Mouse (Mus musculus) erythroblast, adult 5-6 weeks (primary cell): ENCODE results near the gene Gm38392. TPM values are rescaled to one million over a fixed set of nuclear protein-coding genes. Genes with fewer than 3 reads are reported as not detected.
"Not testable (repeated sequence)": the region's sequence is repeated elsewhere in the genome, so short reads cannot be mapped to it uniquely, and the experiment has no call there.

Source experiments
- ATAC-seq: replicated peaks from 2 replicates; pipeline ENCODE4 v1.8.0; 2016; ENCODE audit warnings: moderate number of reproducible peaks, mild to moderate bottlenecking, moderate TSS enrichment, inconsistent platforms; ENCODE audit not compliant: poor library complexity, low FRiP score, severe bottlenecking
- total RNA-seq, 2 experiments: library from RNA; stranded (forward) in 1 of 2; stranded (reverse) in 1 of 2; fragments of 150-400 nt in 1 of 2; fragments of 200-764, 138-1000 nt in 1 of 2; gene quantifications; 2 replicates each; pipeline versions ENCODE4 v1.2.3 to v1.2.4; 2015 to 2017; ENCODE audit warnings: low replicate concordance in 2 of 2

Gm38392 gene
- total RNA-seq, 2 experiments from 2014 or later, result not detected

DNA sequence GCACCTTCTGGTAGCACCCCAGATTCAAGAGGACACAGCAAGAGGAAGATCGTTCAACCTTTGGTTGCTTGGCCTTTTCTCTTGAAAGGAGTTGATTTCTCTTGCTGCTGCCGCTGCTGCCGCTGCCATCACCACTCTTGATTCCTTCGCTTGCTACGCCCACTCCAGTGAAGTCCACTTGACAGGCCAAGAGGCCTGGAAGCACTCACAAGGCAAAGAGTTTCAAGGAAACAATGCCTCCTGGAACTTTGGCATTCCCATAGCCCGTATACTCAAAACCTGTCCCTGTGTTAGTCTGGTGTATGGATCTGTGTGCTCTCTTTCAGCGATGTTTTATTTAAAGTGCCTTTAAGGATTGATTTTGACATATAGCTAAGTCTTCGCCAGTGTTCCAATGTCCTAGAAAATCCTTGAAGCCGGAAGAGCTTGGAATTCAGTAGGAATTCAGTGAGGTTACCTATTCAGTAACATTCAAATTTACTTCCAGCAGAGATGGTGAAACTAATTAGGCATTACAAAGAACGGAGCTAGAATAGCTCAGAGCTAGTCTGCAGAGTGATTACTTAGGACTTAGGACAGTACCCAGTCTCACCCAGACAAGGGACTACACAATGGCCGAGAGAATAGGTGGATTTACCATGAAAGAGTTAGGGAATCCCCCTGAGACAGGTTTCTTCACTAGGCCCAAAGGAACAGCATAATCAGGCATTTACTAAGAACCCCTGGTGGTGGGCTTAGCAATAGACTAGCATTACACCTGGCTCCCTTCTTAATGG is 5.7 kb downstream of the Gm38392 start:
- not testable (repeated sequence) for ATAC-seq

DNA sequence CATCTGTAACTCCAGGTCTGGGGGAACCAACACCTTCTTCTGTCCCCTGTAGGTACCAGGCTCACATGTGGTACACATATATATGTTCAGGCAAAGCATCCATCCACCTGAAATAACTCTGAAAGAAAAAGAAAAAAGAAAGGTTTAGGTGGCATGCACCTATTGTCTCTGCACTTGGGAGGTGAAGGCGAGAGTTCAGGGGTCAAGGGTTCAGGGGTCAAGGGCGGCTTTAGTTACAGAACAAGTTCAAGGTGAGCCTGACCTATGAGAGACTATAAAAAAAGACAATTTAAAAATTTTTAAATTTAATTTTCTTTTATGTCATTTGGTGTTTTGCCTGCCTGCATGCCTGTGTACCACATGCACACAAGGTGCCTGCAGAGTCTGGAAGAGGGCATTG is 7.0 kb downstream of the Gm38392 start:
- no peak for ATAC-seq

GRCm38 (mm10) chr3:88276529-88277143 is 10.4 kb downstream of the Gm38392 start:
- ATAC-seq, result no peak

- ATAC-seq, result no peak
Measured at GRCm38 (mm10) chr3:88276121-88276520, 10.9 kb downstream of the Gm38392 start.

DNA sequence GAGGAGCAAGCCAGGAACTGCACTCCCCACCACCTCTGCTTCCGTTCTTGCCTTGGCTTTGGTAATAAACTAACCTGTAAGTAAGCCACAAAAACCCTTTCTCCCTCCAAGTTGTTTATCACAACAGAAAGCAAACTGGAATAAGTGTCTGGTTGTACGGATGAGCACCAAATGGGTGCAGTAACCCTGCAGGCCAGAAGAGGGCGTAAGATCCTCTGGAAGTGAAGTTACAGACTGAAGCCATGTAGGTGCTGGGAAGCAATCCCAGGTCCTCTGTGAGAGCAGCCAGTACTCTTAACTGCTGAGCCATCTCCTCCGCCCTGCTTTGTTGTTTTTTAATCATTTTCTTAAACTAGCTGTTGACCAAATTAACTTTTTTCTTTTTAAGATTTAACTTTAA is 13.0 kb downstream of the Gm38392 start:
- no peak; the same call in 1 of the 2 replicates for ATAC-seq

- no peak for ATAC-seq
Measured at GRCm38 (mm10) chr3:88271859-88272258, 15.2 kb downstream of the Gm38392 start.

DNA sequence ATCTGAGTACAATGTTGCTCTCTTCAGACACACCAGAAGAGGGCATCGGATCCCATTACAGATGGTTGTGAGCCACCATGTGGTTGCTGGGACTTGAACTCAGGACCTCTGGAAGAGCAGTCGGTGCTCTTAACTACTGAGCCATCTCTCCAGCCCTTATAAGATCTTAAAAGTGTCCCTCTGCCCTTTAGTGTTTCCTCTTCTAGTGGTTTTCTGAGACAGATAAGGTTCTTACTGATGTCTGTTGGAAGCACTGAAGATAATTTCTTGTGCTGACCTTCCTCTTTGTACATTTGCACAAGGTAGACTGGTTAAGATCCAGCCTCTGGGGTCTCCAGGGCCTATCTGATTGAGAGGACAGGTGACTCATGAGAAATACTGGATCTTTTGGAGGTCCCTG is 15.7 kb downstream of the Gm38392 start:
- ATAC-seq, result not testable (repeated sequence)

DNA sequence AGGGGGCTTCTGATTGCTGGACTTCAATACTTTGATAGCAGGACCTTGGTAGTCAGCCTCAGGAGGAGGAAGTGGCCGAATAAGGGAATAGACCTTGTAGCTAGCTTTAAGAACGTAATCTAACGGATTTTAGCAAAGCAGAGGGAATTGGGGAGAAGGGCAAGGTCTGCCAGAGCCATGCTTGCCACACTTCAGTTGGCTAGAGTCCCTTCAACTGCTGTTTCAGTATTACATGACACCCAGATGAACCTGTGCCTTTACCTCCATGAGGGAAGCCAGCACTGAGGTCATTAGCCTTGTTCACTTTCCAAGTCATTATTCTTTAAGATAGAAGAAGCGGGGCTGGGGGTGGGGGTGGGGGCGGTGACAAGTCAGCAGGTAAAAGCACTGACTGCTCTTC is 18.0 kb downstream of the Gm38392 start:
- no peak for ATAC-seq

DNA sequence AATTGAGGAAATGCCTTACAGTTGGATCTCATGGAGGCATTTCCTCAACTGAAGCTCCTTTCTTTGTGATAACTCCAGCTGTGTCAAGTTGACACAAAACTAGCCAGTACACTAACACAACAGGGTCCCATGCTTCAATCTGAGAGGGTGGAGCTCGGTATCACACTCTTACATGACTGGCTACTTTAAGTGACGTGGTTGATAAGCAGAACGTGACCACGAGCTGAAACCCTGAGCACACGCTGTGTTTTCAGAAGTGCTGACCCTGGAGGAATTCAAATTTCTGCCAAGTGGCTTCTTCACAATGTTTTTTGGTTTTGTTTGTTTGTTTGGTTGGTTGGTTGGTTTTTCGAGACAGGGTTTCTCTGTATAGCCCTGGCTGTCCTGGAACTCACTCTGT is 19.0 kb downstream of the Gm38392 start:
- ATAC-seq, result not testable (repeated sequence)

GRCm38 (mm10) chr3:88262346-88262745 is 24.7 kb downstream of the Gm38392 start:
- no peak for ATAC-seq

- no peak for ATAC-seq
Measured at GRCm38 (mm10) chr3:88256382-88256781, 30.6 kb downstream of the Gm38392 start.

DNA sequence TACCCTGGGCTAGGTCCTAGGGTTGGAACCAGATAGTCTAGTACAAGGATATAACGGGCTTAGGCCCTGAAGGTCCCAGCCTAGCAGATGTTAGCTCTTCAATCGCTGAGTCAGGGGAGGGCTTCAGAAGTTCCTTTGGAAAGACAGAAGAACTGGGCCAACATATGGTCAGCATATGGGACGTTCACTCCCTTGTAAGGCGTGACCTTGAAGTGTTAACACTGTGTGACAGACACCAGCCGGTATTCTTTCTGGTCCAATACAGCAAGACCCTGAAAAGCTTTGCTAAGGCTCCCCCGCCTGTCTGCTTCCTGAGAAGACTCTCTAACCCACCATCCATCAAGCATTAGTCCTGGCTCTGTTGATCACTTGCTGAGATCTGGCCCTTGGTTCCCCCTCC is 31.1 kb downstream of the Gm38392 start:
- ATAC-seq, result no peak

GRCm38 (mm10) chr3:88254268-88254926 is 32.6 kb downstream of the Gm38392 start, which contains the start of gene Rhbg:
Rhbg (minus strand) TSS chr3:88254709.
- ATAC-seq, result peak; percentile 68

DNA sequence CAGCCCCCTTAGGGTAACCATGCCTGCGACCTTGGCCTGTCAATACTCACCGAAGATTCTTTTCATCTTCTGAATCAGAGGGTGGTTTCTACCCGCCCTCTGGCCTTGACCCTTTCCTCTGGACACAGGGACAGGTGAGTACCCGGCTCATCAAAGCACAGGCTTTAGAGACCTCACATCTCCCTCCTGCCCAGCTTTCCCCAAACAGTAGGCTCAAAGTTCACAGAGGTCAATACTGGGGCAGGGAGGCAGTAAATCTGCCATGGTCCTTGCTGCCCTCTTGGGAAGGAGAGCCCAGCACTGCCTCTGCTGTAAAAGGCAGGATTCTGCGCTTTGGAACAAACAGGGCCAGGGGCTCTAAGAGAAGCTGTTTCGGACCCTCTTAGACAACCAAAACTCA is 34.3 kb downstream of the Gm38392 start:
- ATAC-seq, result no peak

GRCm38 (mm10) chr3:88248406-88248805 is 38.6 kb downstream of the Gm38392 start:
- ATAC-seq, result no peak

DNA sequence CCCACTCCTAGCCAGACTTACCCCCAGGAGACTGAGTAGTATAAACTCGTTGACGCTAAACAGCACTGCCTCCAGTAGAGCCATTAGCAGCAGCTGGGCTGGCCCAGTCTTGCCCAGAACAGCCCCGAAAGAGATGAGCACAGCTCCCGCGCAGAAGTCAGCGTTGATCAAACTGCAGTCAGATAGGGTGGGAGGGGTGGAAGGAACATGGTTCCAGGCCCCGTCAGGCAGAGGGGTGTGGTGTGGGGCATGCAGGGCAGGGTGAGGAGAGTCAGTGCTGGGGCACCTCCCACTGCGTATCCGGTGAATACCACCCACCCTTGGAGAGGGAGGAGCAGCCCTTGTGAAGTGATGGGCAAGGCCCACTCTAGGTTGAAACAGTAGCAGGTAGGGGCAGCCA is 39.3 kb downstream of the Gm38392 start:
- ATAC-seq, result no peak

- 0 out of 2 replicates have a peak, but pooled peaks have one; percentile 53 for ATAC-seq
Measured at GRCm38 (mm10) chr3:88245811-88246210, 41.2 kb downstream of the Gm38392 start.

DNA sequence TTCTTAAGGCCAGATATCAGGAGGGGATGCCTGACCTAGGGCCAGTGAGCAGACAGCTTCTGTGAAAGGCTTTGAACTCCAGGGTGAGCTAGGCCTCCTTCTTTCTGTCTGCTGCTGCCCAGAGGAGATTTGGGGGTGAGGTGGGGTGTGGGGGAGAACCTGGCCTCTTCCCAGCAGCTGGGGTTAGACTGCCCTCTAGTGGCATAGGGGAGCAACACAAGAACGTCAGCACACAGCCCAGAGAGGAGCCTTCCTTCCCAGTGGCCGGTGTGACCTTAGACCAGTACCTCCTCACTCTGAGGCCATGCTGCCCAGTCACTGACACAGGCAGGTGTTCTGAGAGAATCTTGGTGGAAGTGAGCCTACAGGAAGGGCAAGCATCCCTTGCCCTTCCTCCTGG is 42.9 kb downstream of the Gm38392 start:
- ATAC-seq, result peak; percentile 53

DNA sequence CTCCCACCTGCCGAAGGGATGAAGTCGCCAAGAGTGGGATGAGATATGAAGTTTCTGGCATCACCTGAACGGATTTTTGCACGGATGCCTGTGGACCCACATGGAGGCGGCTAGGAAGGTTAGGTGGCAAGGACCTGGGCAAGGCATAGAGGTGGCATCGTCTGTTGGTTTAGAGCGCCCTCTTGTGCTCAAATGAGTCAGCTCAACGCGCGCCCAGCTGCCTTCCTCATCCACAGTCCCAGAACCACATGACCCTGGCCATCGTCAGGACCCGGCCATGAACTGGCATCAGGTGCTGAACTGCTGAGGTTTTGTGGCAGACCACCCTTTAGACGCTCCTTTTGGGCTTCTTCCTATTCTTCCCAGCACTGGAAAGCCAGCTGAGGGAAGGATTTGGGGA is 44.5 kb downstream of the Gm38392 start:
- ATAC-seq, result 0 out of 2 replicates have a peak, but pooled peaks have one; percentile 45

DNA sequence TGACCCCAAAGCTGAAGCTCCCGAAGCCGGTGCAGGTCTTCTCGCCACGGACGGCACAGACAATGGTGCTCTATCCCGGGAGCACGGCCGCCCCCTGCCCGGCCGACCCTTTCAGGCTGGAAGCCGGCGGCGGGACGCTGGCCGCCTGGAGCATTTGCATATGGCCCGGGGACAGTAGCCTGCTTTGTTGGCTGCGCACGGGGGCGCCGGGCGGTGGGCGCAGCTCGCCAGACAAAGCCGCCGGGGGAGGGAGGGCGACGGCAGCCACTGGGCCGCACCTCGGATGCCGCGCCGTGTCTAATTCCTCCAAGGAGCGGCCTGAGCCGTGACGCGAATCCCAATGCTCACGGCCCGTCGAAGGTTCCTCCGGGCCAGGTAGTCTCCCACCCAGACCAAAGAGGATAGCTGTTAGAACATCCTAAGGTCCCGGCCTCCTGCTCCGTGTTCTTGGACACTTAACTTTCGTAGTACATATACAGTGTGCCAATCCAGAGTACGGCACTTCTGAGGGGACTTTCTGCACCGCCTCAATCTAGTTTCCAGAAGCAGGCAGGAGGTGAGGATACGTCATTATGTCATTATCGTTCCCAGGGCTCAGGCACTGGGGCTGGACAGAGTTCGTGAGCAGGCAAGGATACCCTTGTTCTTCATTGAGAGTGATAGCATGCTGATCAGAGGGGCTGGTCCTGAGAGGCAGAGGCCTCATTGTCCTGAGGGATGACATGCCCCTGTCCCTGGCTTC is 45.8 kb downstream of the Gm38392 start:
- ATAC-seq, result no peak
